8 mouse cellular contexts compared by ENCODE assay signal in the genomic region with DNA sequence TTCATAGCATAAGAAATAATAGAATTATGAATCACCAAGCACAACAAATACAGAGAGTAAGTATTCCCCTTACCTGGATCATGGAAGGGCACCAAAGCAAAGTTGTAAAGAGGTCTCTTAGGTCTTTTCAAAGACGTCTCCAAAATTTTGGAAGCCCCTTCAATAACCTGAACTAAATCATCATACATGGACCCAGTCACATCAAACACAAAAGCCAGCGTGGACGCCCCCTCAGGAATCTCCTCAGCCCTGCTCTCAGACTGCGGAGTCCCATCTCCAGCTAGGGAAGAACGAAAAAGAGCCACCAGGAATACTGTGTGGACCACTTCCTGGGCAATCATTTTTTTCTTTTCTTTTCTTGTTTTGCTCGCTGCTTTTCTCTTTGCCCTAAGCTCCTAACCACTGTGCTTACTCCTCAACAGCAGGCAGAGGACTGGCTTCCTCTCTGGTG. TPM values are rescaled to one million over a fixed set of nuclear protein-coding genes. Genes with fewer than 3 reads are reported as not detected.
A peak's percentile ranks its signal among the peaks of the same experiment; 100 is the strongest.
DNase-seq lines count a peak whose midpoint lies in the region; ATAC-seq lines count a peak whose summit lies in the region.

No protein-coding gene starts in this region.

- peak overlapping the region; percentile 86 for H3K9ac ChIP-seq in kidney, embryonic 14.5 days (ENCODE audit: low read depth, low read length)
- peak overlapping the region; percentile 69 for H3K9ac ChIP-seq in embryonic facial prominence, embryonic 11.5 days (replicated peaks; ENCODE audit: low read length)
- peak overlapping the region; percentile 57 for H3K9ac ChIP-seq in intestine, embryonic 15.5 days
- H3K9ac ChIP-seq in midbrain, embryonic 16.5 days (ENCODE audit: low read depth, low read length): peak overlapping the region; percentile 65

- ATAC-seq in kidney, embryonic 14.5 days (ENCODE audit: low FRiP score, low TSS enrichment): no peak; the same call in 1 of the 2 replicates
- no peak for ATAC-seq in embryonic facial prominence, embryonic 11.5 days (replicated peaks; ENCODE audit: insufficient number of reproducible peaks, low FRiP score, low TSS enrichment, low read depth)
- ATAC-seq in intestine, embryonic 15.5 days: peak; percentile 40; the same call in 1 of the 2 replicates
- ATAC-seq in midbrain, embryonic 16.5 days: peak; percentile 43

- peak overlapping the region; percentile 72 for H3K4me3 ChIP-seq in kidney, embryonic 14.5 days (ENCODE audit: low read length)
- peak overlapping the region; percentile 52 for H3K4me3 ChIP-seq in embryonic facial prominence, embryonic 11.5 days (ENCODE audit: low read depth, low read length)
- H3K4me3 ChIP-seq in intestine, embryonic 15.5 days (replicated peaks): peak overlapping the region; percentile 52
- peak overlapping the region; percentile 50 for H3K4me3 ChIP-seq in midbrain, embryonic 16.5 days (ENCODE audit: low read depth, low read length)

- no peaks in the 10 kb centered on the region for H3K36me3 ChIP-seq in kidney, embryonic 14.5 days (ENCODE audit: control insufficient read depth, insufficient read depth, low read length)
- no peaks in the 10 kb centered on the region for H3K36me3 ChIP-seq in embryonic facial prominence, embryonic 11.5 days (replicated peaks; ENCODE audit: control insufficient read depth, insufficient read depth, low read depth, low read length)
- no peaks in the 10 kb centered on the region for H3K36me3 ChIP-seq in intestine, embryonic 15.5 days
- no peaks in the 10 kb centered on the region for H3K36me3 ChIP-seq in midbrain, embryonic 16.5 days (ENCODE audit: control insufficient read depth, insufficient read depth, low read length)

- peaks cover 4% of the 10 kb centered on the region; the same call in 1 of the 2 replicates for H3K9me3 ChIP-seq in kidney, embryonic 14.5 days (ENCODE audit: control insufficient read depth, low read length)
- H3K9me3 ChIP-seq in embryonic facial prominence, embryonic 11.5 days (replicated peaks; ENCODE audit: control insufficient read depth, low read length): no peaks in the 10 kb centered on the region
- H3K9me3 ChIP-seq in intestine, embryonic 15.5 days: no peaks in the 10 kb centered on the region
- peaks cover 4% of the 10 kb centered on the region; the same call in 1 of the 2 replicates for H3K9me3 ChIP-seq in midbrain, embryonic 16.5 days (replicated peaks; ENCODE audit: control insufficient read depth, low read length, poor library complexity, severe bottlenecking)

- DNase-seq in kidney, adult 18-20 months: no peak
- DNase-seq in embryonic facial prominence, embryonic 11.5 days (ENCODE audit: low spot score): no peak
- DNase-seq in adipocyte (ENCODE audit: low spot score): no peak
- no peak for DNase-seq in embryo, embryonic 11 days
- DNase-seq in layer of hippocampus, postnatal 10 days (ENCODE audit: low spot score in 2 of 2): no peak

- H3K27me3 ChIP-seq in kidney, embryonic 14.5 days (ENCODE audit: control insufficient read depth, insufficient read depth, low read length): no peaks in the 10 kb centered on the region
- H3K27me3 ChIP-seq in embryonic facial prominence, embryonic 11.5 days (ENCODE audit: control insufficient read depth, insufficient read depth, low read length): no peaks in the 10 kb centered on the region
- H3K27me3 ChIP-seq in intestine, embryonic 15.5 days (replicated peaks): 0 out of 2 replicates have a peak, but pooled peaks cover 10% of the 10 kb centered on the region
- H3K27me3 ChIP-seq in midbrain, embryonic 16.5 days (ENCODE audit: control insufficient read depth, insufficient read depth, low read depth, low read length): peaks cover 3% of the 10 kb centered on the region; the same call in 1 of the 2 replicates

- peak overlapping the region; percentile 92 for H3K27ac ChIP-seq in kidney, embryonic 14.5 days (ENCODE audit: low read depth, low read length)
- peak overlapping the region; percentile 83 for H3K27ac ChIP-seq in embryonic facial prominence, embryonic 11.5 days (replicated peaks; ENCODE audit: low read depth, low read length)
- peak overlapping the region; percentile 62; the same call in 1 of the 2 replicates for H3K27ac ChIP-seq in intestine, embryonic 15.5 days
- no peak overlapping the region for H3K27ac ChIP-seq in midbrain, embryonic 16.5 days (ENCODE audit: low read length)

- peak overlapping the region; percentile 77 for H3K4me2 ChIP-seq in kidney, embryonic 14.5 days (replicated peaks; ENCODE audit: low read depth, low read length)
- peak overlapping the region; percentile 60 for H3K4me2 ChIP-seq in embryonic facial prominence, embryonic 11.5 days (ENCODE audit: low read depth, low read length)
- peak overlapping the region; percentile 88 for H3K4me2 ChIP-seq in intestine, embryonic 15.5 days (replicated peaks)
- peak overlapping the region; percentile 98 for H3K4me2 ChIP-seq in midbrain, embryonic 16.5 days (ENCODE audit: low read length)

- peaks cover 23% of the 10 kb centered on the region for H3K4me1 ChIP-seq in kidney, embryonic 14.5 days (ENCODE audit: control insufficient read depth, insufficient read depth, low read length)
- no peaks in the 10 kb centered on the region for H3K4me1 ChIP-seq in embryonic facial prominence, embryonic 11.5 days (ENCODE audit: control insufficient read depth, insufficient read depth, low read length)
- 0 out of 2 replicates have a peak, but pooled peaks cover 5% of the 10 kb centered on the region for H3K4me1 ChIP-seq in intestine, embryonic 15.5 days (replicated peaks)
- H3K4me1 ChIP-seq in midbrain, embryonic 16.5 days (ENCODE audit: control insufficient read depth, insufficient read depth, low read length): peaks cover 18% of the 10 kb centered on the region

- under 1% methylated on average over 6 of the region's 6 CpGs for WGBS in kidney, embryonic 14.5 days
- WGBS in embryonic facial prominence, embryonic 11.5 days: 1% methylated on average over 6 of the region's 6 CpGs
- WGBS in intestine, embryonic 15.5 days: 5% methylated on average over 6 of the region's 6 CpGs
- under 1% methylated on average over 6 of the region's 6 CpGs for WGBS in midbrain, embryonic 16.5 days

RNA-seq across cellular contexts. Expression of gene Hmcn1, which starts 0.5 kb away (rescaled TPM):
- polyA plus RNA-seq in kidney, embryonic 14.5 days (2014; fragmentation: Nextera tagmentation; extraction: Ambion mirVana): 34.0 and 40.2 TPM in 2 replicates
- 25.5 and 32.8 TPM in 2 replicates for polyA plus RNA-seq in embryonic facial prominence, embryonic 11.5 days (2014; fragmentation: Nextera tagmentation; extraction: Ambion mirVana)
- 3.4 and 4.3 TPM in 2 replicates for polyA plus RNA-seq in intestine, embryonic 15.5 days (2015; fragmentation: Nextera tagmentation; extraction: Ambion mirVana)
- 1.2 and 2.0 TPM in 2 replicates for polyA plus RNA-seq in midbrain, embryonic 16.5 days (2015; fragmentation: Nextera tagmentation; extraction: Ambion mirVana)
- total RNA-seq in layer of hippocampus, postnatal 10 days (2021): 1 to 10 TPM; 6.1 to 7.6 TPM

Comparison
In these comparisons a context has a peak if more than half of its experiments do, and no peak if none do; other contexts are left out.
1. ATAC-seq: peak in intestine, embryonic 15.5 days (single experiment) and midbrain, embryonic 16.5 days (single experiment); none in kidney, embryonic 14.5 days (single experiment) and embryonic facial prominence, embryonic 11.5 days (single experiment).
2. Peak in every context shown above with its lines, with median percentiles within 50 percentile points of each other: H3K4me2 ChIP-seq, H3K4me3 ChIP-seq and H3K9ac ChIP-seq.